Mouse (Mus musculus): ENCODE measurements at regions not wholly inside any gene's neighbourhood (a gene's known extent, or its start where the extent isn't known, plus 50 kb on each side); places are given as distances from the start of the nearest gene placed in this dataset.

DNA sequence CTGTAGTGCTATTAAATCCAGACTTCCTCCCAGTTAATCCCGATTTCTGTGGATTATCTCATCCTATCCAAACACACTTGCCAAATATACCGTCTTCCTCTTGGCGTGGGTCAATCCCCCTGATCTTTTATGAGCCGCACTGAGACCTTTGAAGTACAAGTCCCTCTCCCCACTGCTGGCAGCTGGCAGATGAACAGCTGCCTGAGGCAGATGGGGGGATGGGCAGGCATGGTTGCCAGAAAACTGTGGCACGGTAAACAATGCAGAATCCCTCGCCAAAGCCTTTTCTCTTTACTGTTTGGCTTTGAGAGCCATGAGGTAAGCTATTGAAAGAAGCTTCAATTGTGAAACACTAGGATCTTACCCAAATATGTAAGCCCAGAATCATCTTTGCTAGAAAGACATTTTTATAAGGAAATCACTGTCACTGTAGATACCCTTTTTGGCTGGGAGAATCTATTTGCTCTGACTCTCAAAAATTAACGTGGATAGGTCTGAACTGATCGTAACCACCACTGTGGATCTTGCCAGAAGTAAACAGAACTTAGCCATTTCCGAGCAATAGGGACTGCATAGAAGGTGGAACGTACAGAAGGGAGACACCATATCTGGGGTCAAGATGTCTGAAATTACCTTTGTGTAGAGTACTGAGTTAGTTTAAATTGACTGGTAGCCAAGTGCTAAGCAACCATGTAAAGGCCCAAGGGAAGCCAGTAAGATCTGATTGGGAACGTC, 221.5 kb downstream of the Ahr start:
- ATAC-seq (ENCODE audit: low FRiP score) (peak; percentile 63), DNase-seq (ENCODE audit: low spot score) (peak; percentile 57)
- Histone ChIP-seq H3K9me3 (ENCODE audit: low read length) (no peaks in the 10 kb centered on the region), H3K9ac (replicated peaks; ENCODE audit: low read length, poor library complexity, severe bottlenecking) (no peak overlapping the region), H3K36me3 (ENCODE audit: insufficient read depth, low read length) (no peaks in the 10 kb centered on the region), H3K27me3 (ENCODE audit: insufficient read depth, low read length) (no peaks in the 10 kb centered on the region), H3K4me1 (ENCODE audit: insufficient read depth, low read length) (peaks cover 4% of the 10 kb centered on the region; the same call in 1 of the 2 replicates), H3K4me2 (ENCODE audit: low read depth, low read length, poor library complexity, severe bottlenecking) (no peak overlapping the region), H3K4me3 (ENCODE audit: low read depth, low read length) (no peak overlapping the region), H3K27ac (ENCODE audit: low read depth, low read length) (no peak overlapping the region)
- 38% methylated on average over 11 of the region's 11 CpGs for WGBS
- no peak for TF ChIP-seq CTCF (IDR thresholded peaks at IDR 0.05)

DNA sequence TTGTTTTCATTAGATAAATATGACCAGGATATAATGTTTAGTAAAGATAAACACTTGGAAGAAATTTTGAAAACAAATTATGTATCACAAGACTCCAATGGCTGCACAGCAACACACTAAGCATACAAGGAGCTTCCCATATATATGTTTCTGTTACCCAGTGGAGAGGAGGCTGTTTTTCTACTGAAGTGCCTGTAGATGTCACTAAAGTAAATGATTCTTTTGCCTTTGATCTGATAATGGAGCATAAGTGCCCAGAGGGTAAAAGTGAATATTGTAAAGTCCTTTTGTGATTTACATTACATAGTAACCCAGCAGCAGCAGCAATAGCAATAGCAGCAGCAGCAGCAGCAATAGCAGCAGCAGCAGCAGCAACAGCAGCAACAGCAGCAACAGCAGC, 226.3 kb downstream of the Ahr start:
- no peaks in the 10 kb centered on the region for H3K27me3 ChIP-seq (ENCODE audit: insufficient read depth, low read length)
- TF ChIP-seq CTCF (IDR thresholded peaks at IDR 0.05) = peak; percentile 67
- no peaks in the 10 kb centered on the region for H3K9me3 ChIP-seq (ENCODE audit: low read length)
- no peak overlapping the region for H3K4me3 ChIP-seq (ENCODE audit: low read depth, low read length)
- H3K27ac ChIP-seq (ENCODE audit: low read depth, low read length) = no peak overlapping the region
- no peak overlapping the region for H3K4me2 ChIP-seq (ENCODE audit: low read depth, low read length, poor library complexity, severe bottlenecking)
- DNase-seq (ENCODE audit: low spot score) (peak; percentile 60), ATAC-seq (ENCODE audit: low FRiP score) (no peak)
- H3K9ac ChIP-seq (replicated peaks; ENCODE audit: low read length, poor library complexity, severe bottlenecking) = no peak overlapping the region
- no peaks in the 10 kb centered on the region for H3K36me3 ChIP-seq (ENCODE audit: insufficient read depth, low read length)
- H3K4me1 ChIP-seq (ENCODE audit: insufficient read depth, low read length) = peaks cover 4% of the 10 kb centered on the region; the same call in 1 of the 2 replicates

DNA sequence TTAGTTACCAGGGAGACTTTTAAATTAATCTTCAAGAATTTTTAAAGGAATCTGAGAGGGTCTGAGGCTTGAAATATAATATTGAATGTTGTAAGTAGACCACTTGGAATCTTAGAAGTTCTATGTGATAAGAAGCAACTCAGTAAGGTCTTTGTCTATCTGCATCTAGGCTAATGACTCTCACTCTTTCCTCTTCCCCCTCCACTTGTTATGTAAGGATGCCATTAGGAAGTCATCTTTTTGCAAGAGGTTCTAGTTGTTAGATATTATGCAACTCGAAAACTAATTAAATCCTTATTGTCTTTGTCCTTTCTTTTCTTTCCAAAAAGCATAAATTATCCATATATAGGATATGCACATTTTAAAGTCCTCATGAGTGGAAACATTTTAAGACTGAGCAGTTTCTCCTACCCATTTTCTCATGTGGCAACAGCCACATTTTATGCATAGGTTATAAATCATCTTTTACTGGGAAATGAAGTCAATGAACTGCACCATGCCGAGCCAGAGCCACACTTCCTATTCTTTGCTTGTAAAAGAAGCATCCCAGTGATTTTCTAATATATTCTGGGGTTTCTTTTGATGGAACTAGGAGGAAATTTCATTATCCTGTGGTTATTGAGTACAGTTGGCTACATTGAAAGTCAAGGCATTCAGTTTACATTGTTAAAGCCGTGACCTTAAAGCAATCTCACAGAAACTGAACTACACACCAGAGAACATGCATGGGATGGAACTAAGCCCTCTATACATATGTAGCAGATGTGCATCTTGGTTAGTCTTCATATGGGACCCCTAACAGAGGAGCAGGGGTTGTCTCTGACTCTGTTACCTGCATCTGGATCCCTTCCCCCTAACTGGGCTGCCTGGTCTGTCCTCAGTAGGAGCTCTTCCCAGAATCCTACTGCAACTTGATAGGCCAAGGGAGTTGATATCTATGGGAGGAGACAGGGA, 230.8 kb downstream of the Ahr start:
- TF ChIP-seq CTCF (IDR thresholded peaks at IDR 0.05) = no peak
- Histone ChIP-seq H3K9me3 (ENCODE audit: low read length) (no peaks in the 10 kb centered on the region), H3K27me3 (ENCODE audit: insufficient read depth, low read length) (no peaks in the 10 kb centered on the region), H3K4me3 (ENCODE audit: low read depth, low read length) (no peak overlapping the region), H3K9ac (replicated peaks; ENCODE audit: low read length, poor library complexity, severe bottlenecking) (no peak overlapping the region), H3K36me3 (ENCODE audit: insufficient read depth, low read length) (no peaks in the 10 kb centered on the region), H3K4me2 (ENCODE audit: low read depth, low read length, poor library complexity, severe bottlenecking) (no peak overlapping the region), H3K27ac (ENCODE audit: low read depth, low read length) (no peak overlapping the region), H3K4me1 (ENCODE audit: insufficient read depth, low read length) (no peaks in the 10 kb centered on the region)
- DNase-seq (ENCODE audit: low spot score) (no peak), ATAC-seq (ENCODE audit: low FRiP score) (no peak)
- WGBS = 79% methylated on average over 3 of the region's 3 CpGs

DNA sequence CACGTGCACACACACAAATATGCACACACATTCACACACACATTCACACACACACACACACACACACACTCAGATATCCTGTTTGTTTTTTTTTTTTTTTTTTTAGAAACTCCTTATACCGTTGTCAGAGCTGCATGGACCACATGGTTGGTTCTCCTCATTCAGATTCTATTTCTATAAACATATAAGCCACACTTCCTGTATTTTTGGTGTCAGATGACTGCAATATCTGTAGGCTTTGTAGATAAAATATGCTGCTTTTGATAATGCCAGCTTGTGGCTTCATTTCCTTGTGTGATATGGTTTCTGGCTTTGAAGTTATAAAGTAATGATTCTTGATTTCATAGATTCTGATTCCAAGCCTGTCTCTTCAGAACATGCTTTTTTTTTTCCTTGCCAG, 231.7 kb downstream of the Ahr start:
- H3K27ac ChIP-seq (ENCODE audit: low read depth, low read length) = no peak overlapping the region
- no peak overlapping the region for H3K4me3 ChIP-seq (ENCODE audit: low read depth, low read length)
- DNase-seq (ENCODE audit: low spot score) (no peak), ATAC-seq (ENCODE audit: low FRiP score) (no peak)
- 86% methylated on average over 2 of the region's 2 CpGs for WGBS
- no peaks in the 10 kb centered on the region for H3K27me3 ChIP-seq (ENCODE audit: insufficient read depth, low read length)
- TF ChIP-seq CTCF (IDR thresholded peaks at IDR 0.05) = no peak
- H3K4me2 ChIP-seq (ENCODE audit: low read depth, low read length, poor library complexity, severe bottlenecking) = no peak overlapping the region
- no peaks in the 10 kb centered on the region for H3K36me3 ChIP-seq (ENCODE audit: insufficient read depth, low read length)
- no peak overlapping the region for H3K9ac ChIP-seq (replicated peaks; ENCODE audit: low read length, poor library complexity, severe bottlenecking)
- no peaks in the 10 kb centered on the region for H3K9me3 ChIP-seq (ENCODE audit: low read length)
- H3K4me1 ChIP-seq (ENCODE audit: insufficient read depth, low read length) = no peaks in the 10 kb centered on the region

DNA sequence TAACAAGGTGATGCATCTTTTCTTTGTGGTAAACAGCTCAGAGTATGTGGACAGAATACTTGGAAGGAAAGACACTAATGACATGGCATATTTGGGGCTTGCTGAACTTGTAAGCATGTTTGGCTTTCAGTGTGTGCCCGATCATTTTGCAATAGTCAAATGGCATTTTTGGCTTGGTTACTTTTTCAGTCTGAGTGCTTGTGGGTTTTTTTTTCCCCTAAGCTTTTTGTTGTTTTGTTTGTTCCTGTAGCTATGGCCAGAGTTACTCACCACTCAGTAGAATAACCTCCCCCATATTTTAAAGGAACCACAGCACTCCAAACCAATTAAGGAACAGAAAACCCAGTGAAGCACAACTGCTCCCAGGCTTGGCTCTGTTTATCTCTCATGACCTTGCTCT, 240.2 kb downstream of the Ahr start:
- no peak for TF ChIP-seq CTCF (IDR thresholded peaks at IDR 0.05)
- Histone ChIP-seq H3K27ac (ENCODE audit: low read depth, low read length) (no peak overlapping the region), H3K36me3 (ENCODE audit: insufficient read depth, low read length) (no peaks in the 10 kb centered on the region), H3K4me1 (ENCODE audit: insufficient read depth, low read length) (no peaks in the 10 kb centered on the region), H3K9ac (replicated peaks; ENCODE audit: low read length, poor library complexity, severe bottlenecking) (no peak overlapping the region), H3K27me3 (ENCODE audit: insufficient read depth, low read length) (no peaks in the 10 kb centered on the region), H3K4me3 (ENCODE audit: low read depth, low read length) (no peak overlapping the region), H3K4me2 (ENCODE audit: low read depth, low read length, poor library complexity, severe bottlenecking) (no peak overlapping the region), H3K9me3 (ENCODE audit: low read length) (no peaks in the 10 kb centered on the region)
- WGBS = 89% methylated on average over 1 of the region's 1 CpGs
- DNase-seq (ENCODE audit: low spot score) (no peak), ATAC-seq (ENCODE audit: low FRiP score) (no peak)

DNA sequence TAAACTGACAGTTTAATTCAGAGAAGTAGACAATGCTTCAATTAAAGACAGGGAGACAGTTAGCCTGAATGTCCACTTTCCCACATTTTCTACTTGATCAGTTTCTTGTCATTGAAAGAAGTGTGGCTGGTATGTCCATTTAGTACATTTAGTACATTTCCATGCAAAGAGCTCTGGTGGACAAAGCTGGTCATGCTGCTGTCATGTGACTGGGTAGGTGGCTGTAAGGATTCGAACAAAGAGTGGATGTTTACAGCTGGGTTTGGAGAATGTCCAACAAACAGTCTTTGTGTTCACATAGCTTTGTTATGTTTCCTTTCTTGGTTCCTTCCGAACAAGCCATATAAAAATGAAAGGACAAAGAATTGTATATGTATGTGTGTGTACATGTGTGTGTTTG, 241.3 kb downstream of the Ahr start:
- DNase-seq (ENCODE audit: low spot score) (no peak), ATAC-seq (ENCODE audit: low FRiP score) (no peak)
- 76% methylated on average over 2 of the region's 2 CpGs for WGBS
- TF ChIP-seq CTCF (IDR thresholded peaks at IDR 0.05) = no peak
- Histone ChIP-seq H3K4me1 (ENCODE audit: insufficient read depth, low read length) (no peaks in the 10 kb centered on the region), H3K9ac (replicated peaks; ENCODE audit: low read length, poor library complexity, severe bottlenecking) (no peak overlapping the region), H3K4me3 (ENCODE audit: low read depth, low read length) (no peak overlapping the region), H3K36me3 (ENCODE audit: insufficient read depth, low read length) (no peaks in the 10 kb centered on the region), H3K27ac (ENCODE audit: low read depth, low read length) (no peak overlapping the region), H3K4me2 (ENCODE audit: low read depth, low read length, poor library complexity, severe bottlenecking) (no peak overlapping the region), H3K9me3 (ENCODE audit: low read length) (no peaks in the 10 kb centered on the region), H3K27me3 (ENCODE audit: insufficient read depth, low read length) (no peaks in the 10 kb centered on the region)

Data from midbrain, postnatal 0 days (tissue).